Mouse (Mus musculus) G1E (cell line): ENCODE results near the gene C2cd4b.

ENCODE experiments used
- CTCF ChIP-seq: IDR thresholded peaks from 2 replicates; pipeline ENCODE4 v1.5.1; 2012; ENCODE audit warnings: low read depth, low read length, inconsistent platforms, mixed read lengths
- GATA1 ChIP-seq: IDR thresholded peaks from 2 replicates; pipeline ENCODE4 v1.6.1; 2012; ENCODE audit warnings: borderline replicate concordance, low read length, inconsistent platforms, mixed read lengths
- GATA2 ChIP-seq: IDR thresholded peaks from 2 replicates; pipeline ENCODE4 v1.6.1; 2012; ENCODE audit warnings: low read depth, low read length, inconsistent platforms, borderline replicate concordance
- POLR2AphosphoS5 ChIP-seq: IDR thresholded peaks from 2 replicates; pipeline ENCODE4 v1.6.1; 2012; ENCODE audit warnings: low read depth, low read length, inconsistent platforms; ENCODE audit not compliant: insufficient replicate concordance
- TAL1 ChIP-seq: conservative IDR thresholded peaks from 2 replicates; pipeline ENCODE4 v1.6.1; 2012; ENCODE audit warnings: low read depth, low read length, inconsistent platforms, mixed read lengths

- TF ChIP-seq CTCF (no peak), GATA1 (no peak), GATA2 (no peak), POLR2AphosphoS5 (no peak), TAL1 (no peak)
Measured at GRCm38 (mm10) chr9:67774201-67774600, 15.0 kb downstream of the C2cd4b start.
